Mouse (Mus musculus): ENCODE measurements around the gene Btbd9. TPM values are rescaled to one million over a fixed set of nuclear protein-coding genes. Genes with fewer than 3 reads are reported as not detected.

Btbd9 gene
- polyA plus RNA-seq, 1 experiment from 2014 or later, result 79.2 TPM

- no peak overlapping the region for H3K4me3 ChIP-seq
- no peaks in the 10 kb centered on the region for H3K9me3 ChIP-seq
- H3K36me3 ChIP-seq, result no peaks in the 10 kb centered on the region
- WGBS, result 18% methylated on average over 1 of the region's 1 CpGs
- no peak overlapping the region for H3K27ac ChIP-seq
- no peak overlapping the region for H3K9ac ChIP-seq
- no peak overlapping the region for H3K4me2 ChIP-seq
- no peaks in the 10 kb centered on the region for H3K27me3 ChIP-seq
- peaks cover 10% of the 10 kb centered on the region; the same call in 1 of the 2 replicates for H3K4me1 ChIP-seq
- no peak for ATAC-seq (ENCODE audit: insufficient number of reproducible peaks, insufficient read depth, low FRiP score, low TSS enrichment, low read depth)
Measured at GRCm38 (mm10) chr17:30377754-30378153, 198.5 kb downstream of the Btbd9 start.

GRCm38 (mm10) chr17:30375107-30375506, 201.2 kb downstream of the Btbd9 start:
- Histone ChIP-seq H3K27ac (no peak overlapping the region), H3K36me3 (no peaks in the 10 kb centered on the region), H3K4me3 (no peak overlapping the region), H3K9ac (no peak overlapping the region), H3K9me3 (no peaks in the 10 kb centered on the region), H3K4me1 (peaks cover 10% of the 10 kb centered on the region; the same call in 1 of the 2 replicates), H3K27me3 (no peaks in the 10 kb centered on the region), H3K4me2 (no peak overlapping the region)
- WGBS, result 77% methylated on average over 1 of the region's 1 CpGs
- no peak for ATAC-seq (ENCODE audit: insufficient number of reproducible peaks, insufficient read depth, low FRiP score, low TSS enrichment, low read depth)

GRCm38 (mm10) chr17:30368559-30368958, 207.7 kb downstream of the Btbd9 start:
- Histone ChIP-seq H3K4me2 (no peak overlapping the region), H3K27me3 (no peaks in the 10 kb centered on the region), H3K9me3 (no peaks in the 10 kb centered on the region), H3K27ac (no peak overlapping the region), H3K36me3 (no peaks in the 10 kb centered on the region), H3K9ac (no peak overlapping the region), H3K4me1 (peaks cover 3% of the 10 kb centered on the region; the same call in 1 of the 2 replicates), H3K4me3 (no peak overlapping the region)
- WGBS, result 55% methylated on average over 2 of the region's 2 CpGs
- no peak for ATAC-seq (ENCODE audit: insufficient number of reproducible peaks, insufficient read depth, low FRiP score, low TSS enrichment, low read depth)

GRCm38 (mm10) chr17:30364701-30365100, 211.6 kb downstream of the Btbd9 start:
- ATAC-seq (ENCODE audit: insufficient number of reproducible peaks, insufficient read depth, low FRiP score, low TSS enrichment, low read depth), result no peak
- Histone ChIP-seq H3K27me3 (no peaks in the 10 kb centered on the region), H3K36me3 (no peaks in the 10 kb centered on the region), H3K9ac (no peak overlapping the region), H3K27ac (no peak overlapping the region), H3K4me2 (no peak overlapping the region), H3K9me3 (no peaks in the 10 kb centered on the region), H3K4me3 (no peak overlapping the region), H3K4me1 (peaks cover 3% of the 10 kb centered on the region; the same call in 1 of the 2 replicates)
- WGBS, result 80% methylated on average over 1 of the region's 1 CpGs

GRCm38 (mm10) chr17:30363365-30363764, 212.9 kb downstream of the Btbd9 start:
- 90% methylated on average over 5 of the region's 5 CpGs for WGBS
- Histone ChIP-seq H3K4me3 (no peak overlapping the region), H3K4me2 (no peak overlapping the region), H3K27ac (no peak overlapping the region), H3K9me3 (no peaks in the 10 kb centered on the region), H3K36me3 (no peaks in the 10 kb centered on the region), H3K4me1 (peaks cover 7% of the 10 kb centered on the region; the same call in 1 of the 2 replicates), H3K9ac (no peak overlapping the region), H3K27me3 (no peaks in the 10 kb centered on the region)
- ATAC-seq (ENCODE audit: insufficient number of reproducible peaks, insufficient read depth, low FRiP score, low TSS enrichment, low read depth), result no peak

GRCm38 (mm10) chr17:30360654-30361053, 215.6 kb downstream of the Btbd9 start:
- Histone ChIP-seq H3K36me3 (no peaks in the 10 kb centered on the region), H3K4me3 (no peak overlapping the region), H3K27ac (no peak overlapping the region), H3K4me2 (no peak overlapping the region), H3K27me3 (no peaks in the 10 kb centered on the region), H3K9ac (no peak overlapping the region), H3K9me3 (no peaks in the 10 kb centered on the region), H3K4me1 (0 out of 2 replicates have a peak, but pooled peaks cover 6% of the 10 kb centered on the region)
- WGBS, result 15% methylated on average over 1 of the region's 1 CpGs
- ATAC-seq (ENCODE audit: insufficient number of reproducible peaks, insufficient read depth, low FRiP score, low TSS enrichment, low read depth), result no peak

- 0 out of 2 replicates have a peak, but pooled peaks cover 12% of the 10 kb centered on the region for H3K4me1 ChIP-seq
- H3K4me2 ChIP-seq, result no peak overlapping the region
- no peak overlapping the region for H3K4me3 ChIP-seq
- H3K9ac ChIP-seq, result no peak overlapping the region
- H3K9me3 ChIP-seq, result no peaks in the 10 kb centered on the region
- 58% methylated on average over 5 of the region's 5 CpGs for WGBS
- no peak overlapping the region for H3K27ac ChIP-seq
- no peak for ATAC-seq (ENCODE audit: insufficient number of reproducible peaks, insufficient read depth, low FRiP score, low TSS enrichment, low read depth)
- no peaks in the 10 kb centered on the region for H3K27me3 ChIP-seq
- H3K36me3 ChIP-seq, result no peaks in the 10 kb centered on the region
Measured at GRCm38 (mm10) chr17:30359392-30359791, 216.9 kb downstream of the Btbd9 start.

- no peaks in the 10 kb centered on the region for H3K27me3 ChIP-seq
- no peak overlapping the region for H3K27ac ChIP-seq
- H3K4me1 ChIP-seq, result 0 out of 2 replicates have a peak, but pooled peaks cover 12% of the 10 kb centered on the region
- WGBS, result 94% methylated on average over 1 of the region's 1 CpGs
- no peaks in the 10 kb centered on the region for H3K36me3 ChIP-seq
- no peaks in the 10 kb centered on the region for H3K9me3 ChIP-seq
- ATAC-seq (ENCODE audit: insufficient number of reproducible peaks, insufficient read depth, low FRiP score, low TSS enrichment, low read depth), result no peak
- no peak overlapping the region for H3K4me3 ChIP-seq
- no peak overlapping the region for H3K4me2 ChIP-seq
- no peak overlapping the region for H3K9ac ChIP-seq
Measured at GRCm38 (mm10) chr17:30355431-30355830, 220.9 kb downstream of the Btbd9 start.

GRCm38 (mm10) chr17:30354381-30354780, 221.9 kb downstream of the Btbd9 start:
- H3K27me3 ChIP-seq, result no peaks in the 10 kb centered on the region
- ATAC-seq (ENCODE audit: insufficient number of reproducible peaks, insufficient read depth, low FRiP score, low TSS enrichment, low read depth), result no peak
- no peak overlapping the region for H3K4me2 ChIP-seq
- H3K4me1 ChIP-seq, result 0 out of 2 replicates have a peak, but pooled peaks cover 12% of the 10 kb centered on the region
- no peak overlapping the region for H3K27ac ChIP-seq
- 72% methylated on average over 5 of the region's 5 CpGs for WGBS
- no peaks in the 10 kb centered on the region for H3K36me3 ChIP-seq
- no peak overlapping the region for H3K9ac ChIP-seq
- no peak overlapping the region for H3K4me3 ChIP-seq
- no peaks in the 10 kb centered on the region for H3K9me3 ChIP-seq

GRCm38 (mm10) chr17:30348031-30348430, 228.3 kb downstream of the Btbd9 start:
- ATAC-seq (ENCODE audit: insufficient number of reproducible peaks, insufficient read depth, low FRiP score, low TSS enrichment, low read depth), result no peak
- Histone ChIP-seq H3K36me3 (no peaks in the 10 kb centered on the region), H3K9ac (no peak overlapping the region), H3K27me3 (no peaks in the 10 kb centered on the region), H3K27ac (no peak overlapping the region), H3K9me3 (no peaks in the 10 kb centered on the region), H3K4me1 (peaks cover 22% of the 10 kb centered on the region), H3K4me2 (no peak overlapping the region), H3K4me3 (no peak overlapping the region)
- WGBS, result 71% methylated on average over 2 of the region's 2 CpGs

GRCm38 (mm10) chr17:30347101-30347613, 229.1 kb downstream of the Btbd9 start:
- 40% methylated on average over 10 of the region's 10 CpGs for WGBS
- Histone ChIP-seq H3K9ac (no peak overlapping the region), H3K36me3 (no peaks in the 10 kb centered on the region), H3K4me2 (no peak overlapping the region), H3K9me3 (no peaks in the 10 kb centered on the region), H3K27ac (no peak overlapping the region), H3K27me3 (no peaks in the 10 kb centered on the region), H3K4me1 (peaks cover 22% of the 10 kb centered on the region), H3K4me3 (no peak overlapping the region)
- ATAC-seq (ENCODE audit: insufficient number of reproducible peaks, insufficient read depth, low FRiP score, low TSS enrichment, low read depth), result no peak

- no peak for ATAC-seq (ENCODE audit: insufficient number of reproducible peaks, insufficient read depth, low FRiP score, low TSS enrichment, low read depth)
- no peak overlapping the region for H3K9ac ChIP-seq
- H3K27me3 ChIP-seq, result no peaks in the 10 kb centered on the region
- WGBS, result 77% methylated on average over 3 of the region's 3 CpGs
- no peaks in the 10 kb centered on the region for H3K9me3 ChIP-seq
- H3K27ac ChIP-seq, result no peak overlapping the region
- H3K36me3 ChIP-seq, result no peaks in the 10 kb centered on the region
- no peak overlapping the region for H3K4me3 ChIP-seq
- H3K4me1 ChIP-seq, result peaks cover 22% of the 10 kb centered on the region
- H3K4me2 ChIP-seq, result no peak overlapping the region
Measured at GRCm38 (mm10) chr17:30345008-30345407, 231.3 kb downstream of the Btbd9 start.

All from embryonic facial prominence, embryonic 13.5 days (tissue).